Mouse (Mus musculus) ES-Bruce4 (cell line): Measurements from ENCODE around the gene Myog. TPM values are rescaled to one million over a fixed set of nuclear protein-coding genes. Genes with fewer than 3 reads are reported as not detected.

Source experiments
- H3K27ac ChIP-seq: 2 replicates; pipeline ENCODE4 v1.5.1; 2012; ENCODE audit warnings: low read length, inconsistent platforms; ENCODE audit not compliant: insufficient read depth
- H3K27me3 ChIP-seq: 2 replicates; pipeline ENCODE4 v1.6.1; 2012; ENCODE audit warnings: mild to moderate bottlenecking, low read length, inconsistent platforms; ENCODE audit not compliant: control insufficient read depth, poor library complexity, insufficient read depth, severe bottlenecking
- H3K36me3 ChIP-seq: 2 replicates; pipeline ENCODE4 v1.6.1; 2012; ENCODE audit warnings: inconsistent platforms, mild to moderate bottlenecking, low read length, moderate library complexity; ENCODE audit not compliant: control insufficient read depth, poor library complexity, insufficient read depth, severe bottlenecking
- H3K4me1 ChIP-seq: one replicate; pipeline ENCODE4 v1.8.1; 2011; ENCODE audit warnings: low read length; ENCODE audit not compliant: control insufficient read depth, insufficient read depth
- H3K4me3 ChIP-seq: 2 replicates; pipeline ENCODE4 v1.5.1; 2011; ENCODE audit warnings: low read depth, mild to moderate bottlenecking, low read length
- H3K9ac ChIP-seq: 2 replicates; pipeline ENCODE4 v1.6.1; 2012; ENCODE audit warnings: low read depth, mild to moderate bottlenecking, inconsistent platforms; ENCODE audit not compliant: poor library complexity, severe bottlenecking
- H3K9me3 ChIP-seq: replicated peaks from 2 replicates; pipeline ENCODE4 v1.6.1; 2012; ENCODE audit warnings: mild to moderate bottlenecking, low read length, inconsistent platforms; ENCODE audit not compliant: control insufficient read depth, poor library complexity, insufficient read depth, severe bottlenecking
- CTCF ChIP-seq: IDR thresholded peaks from one replicate; pipeline ENCODE4 v1.8.1; 2011; ENCODE audit warnings: low read depth, low read length
- EP300 ChIP-seq: IDR thresholded peaks from 2 replicates; pipeline ENCODE4 v1.6.1; 2011; ENCODE audit warnings: low read depth, low read length; ENCODE audit not compliant: insufficient read depth
- POLR2A ChIP-seq: IDR thresholded peaks from one replicate; pipeline ENCODE4 v1.8.1; 2011; ENCODE audit warnings: low read length; ENCODE audit not compliant: insufficient read depth
- polyA plus RNA-seq: library from polyadenylated mRNA; stranded (reverse); fragments of >200 nt; gene quantifications from 2 replicates; pipeline ENCODE4 v1.2.4, GENCODE M21; 2011; ENCODE audit warnings: low read depth; ENCODE audit not compliant: missing spikeins, insufficient read depth, insufficient read length

Gene Myog
- polyA plus RNA-seq, 1 experiment = not detected

DNA sequence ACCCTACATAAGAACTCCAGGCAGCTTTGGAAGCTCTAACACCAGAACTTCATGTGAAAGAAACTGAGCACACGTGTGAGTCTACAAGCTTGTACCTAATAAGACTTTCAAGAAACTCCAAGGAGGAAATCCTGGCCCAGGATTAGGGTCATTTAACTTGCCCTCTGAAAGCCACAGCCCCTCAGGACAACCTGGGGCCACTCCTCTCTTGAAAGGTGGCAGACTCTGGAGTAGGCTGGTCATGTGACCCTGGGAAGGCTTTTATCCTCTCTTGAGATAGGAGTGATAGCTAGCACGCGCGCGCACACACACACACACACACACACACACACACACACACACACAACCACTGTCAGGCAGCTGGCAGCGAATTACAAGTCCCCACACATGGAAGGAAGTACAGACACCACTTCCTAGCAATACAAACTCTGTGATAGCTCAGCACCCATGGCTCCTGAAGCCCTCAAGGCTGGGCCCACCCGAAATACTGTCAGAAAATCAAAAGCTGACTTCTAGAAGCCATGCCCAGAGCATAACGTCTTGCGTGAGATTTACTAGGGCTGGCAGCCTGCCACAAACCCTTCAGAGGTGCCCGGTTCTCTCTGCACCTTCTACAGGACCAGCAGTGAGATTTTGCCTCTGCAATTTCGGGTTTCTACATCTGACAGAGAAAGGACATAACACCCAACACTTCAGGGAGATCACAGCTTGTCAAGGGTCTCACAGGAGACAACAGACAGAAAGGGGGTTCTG, 47.3 kb downstream of the Myog start:
- no peak overlapping the region for H3K27ac ChIP-seq
- no peaks in the 10 kb centered on the region for H3K9me3 ChIP-seq
- H3K36me3 ChIP-seq = no peaks in the 10 kb centered on the region
- H3K4me1 ChIP-seq = no peaks in the 10 kb centered on the region
- no peak for TF ChIP-seq EP300
- no peak for TF ChIP-seq CTCF
- TF ChIP-seq POLR2A = no peak
- H3K4me3 ChIP-seq = no peak overlapping the region
- no peaks in the 10 kb centered on the region for H3K27me3 ChIP-seq
- no peak overlapping the region for H3K9ac ChIP-seq

DNA sequence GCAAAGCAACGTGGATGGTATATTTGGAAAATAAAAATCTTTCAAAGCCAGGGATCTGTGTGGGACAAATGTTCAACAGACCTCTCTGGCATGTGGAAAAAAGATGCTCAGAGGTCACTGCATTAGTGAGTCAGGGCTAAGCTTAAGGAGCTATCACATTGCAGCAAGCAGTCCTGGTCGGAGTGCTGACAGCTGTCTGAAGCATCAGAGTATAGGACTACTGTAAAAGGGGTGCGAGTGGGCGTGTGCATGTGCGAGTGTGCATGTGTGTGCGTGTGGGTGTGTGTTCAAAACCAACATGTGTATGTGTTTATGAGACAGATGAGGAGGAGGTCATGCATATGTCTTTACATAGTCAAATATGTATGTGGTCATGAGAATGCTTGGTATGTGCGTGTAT, 49.4 kb downstream of the Myog start:
- TF ChIP-seq CTCF (no peak), POLR2A (no peak), EP300 (no peak)
- Histone ChIP-seq H3K4me1 (no peaks in the 10 kb centered on the region), H3K9ac (no peak overlapping the region), H3K36me3 (no peaks in the 10 kb centered on the region), H3K4me3 (no peak overlapping the region), H3K27ac (no peak overlapping the region), H3K27me3 (no peaks in the 10 kb centered on the region), H3K9me3 (no peaks in the 10 kb centered on the region)

DNA sequence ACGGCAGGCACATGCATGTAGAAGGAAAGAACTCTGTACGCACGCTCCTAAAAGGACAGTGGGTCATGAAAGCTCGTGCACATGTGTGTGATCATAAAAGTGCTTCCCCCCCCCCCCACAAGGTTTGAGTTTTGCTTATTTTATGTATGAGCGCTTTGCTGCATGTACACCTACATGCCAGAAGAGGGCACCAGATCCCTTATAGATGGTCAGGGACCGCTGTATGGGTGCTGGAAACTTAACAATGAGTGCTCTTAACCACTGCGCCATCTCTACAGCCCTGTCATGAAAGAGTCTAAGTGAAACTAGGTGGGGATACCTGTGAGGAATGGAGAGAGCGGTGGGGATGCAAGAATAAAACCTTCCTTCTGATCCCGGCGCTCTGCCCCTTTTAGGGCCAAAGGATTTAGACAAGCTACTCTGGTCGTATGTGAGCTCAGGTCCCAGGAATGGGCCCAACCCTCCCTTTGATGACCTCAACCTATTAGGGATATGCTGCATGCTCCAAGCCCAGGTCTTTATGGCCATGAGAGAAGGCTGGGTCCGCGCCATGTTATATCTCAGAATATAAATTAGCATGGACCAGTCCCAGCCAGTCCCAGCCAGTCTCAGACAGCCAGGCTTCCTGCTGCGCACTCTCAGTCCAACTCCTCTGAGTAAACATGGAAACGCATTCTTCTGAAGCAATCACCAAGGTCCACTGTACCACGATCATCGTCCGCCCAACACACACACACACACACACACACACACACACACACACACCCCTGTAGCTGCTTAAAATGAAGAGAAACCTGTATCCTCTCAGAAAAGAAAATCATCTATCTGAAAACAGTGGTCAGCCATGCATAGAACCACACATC, 50.2 kb downstream of the Myog start:
- no peaks in the 10 kb centered on the region for H3K4me1 ChIP-seq
- no peaks in the 10 kb centered on the region for H3K9me3 ChIP-seq
- no peaks in the 10 kb centered on the region for H3K36me3 ChIP-seq
- no peak for TF ChIP-seq POLR2A
- no peak for TF ChIP-seq EP300
- peak; percentile 33 for TF ChIP-seq CTCF
- H3K9ac ChIP-seq = no peak overlapping the region
- no peak overlapping the region for H3K4me3 ChIP-seq
- H3K27me3 ChIP-seq = no peaks in the 10 kb centered on the region
- no peak overlapping the region for H3K27ac ChIP-seq

GRCm38 (mm10) chr1:134341641-134342277, 52.0 kb downstream of the Myog start:
- Histone ChIP-seq H3K27ac (no peak overlapping the region), H3K36me3 (0 out of 2 replicates have a peak, but pooled peaks cover 5% of the 10 kb centered on the region), H3K9me3 (no peaks in the 10 kb centered on the region), H3K27me3 (no peaks in the 10 kb centered on the region), H3K4me1 (no peaks in the 10 kb centered on the region), H3K9ac (no peak overlapping the region), H3K4me3 (no peak overlapping the region)
- TF ChIP-seq EP300 = no peak
- no peak for TF ChIP-seq CTCF
- no peak for TF ChIP-seq POLR2A

Other genes starting within 250 kb of the Myog start
- 109 and 112 TPM in 2 replicates for gene Btg2, start 210.9 kb upstream of the Myog start, polyA plus RNA-seq
- gene Chit1, start 178.7 kb upstream of the Myog start, polyA plus RNA-seq = not detected in 2 replicates
- gene Chil1, start 107.8 kb upstream of the Myog start, polyA plus RNA-seq = 1.3 and 1.8 TPM in 2 replicates
- gene Mybph, start 96.5 kb upstream of the Myog start, polyA plus RNA-seq = not detected in 2 replicates
- gene Adora1, start 54.6 kb upstream of the Myog start, polyA plus RNA-seq = 0.18 TPM in 1 of 2 replicates, not detected in the other
- gene Ppfia4, start 42.9 kb downstream of the Myog start, polyA plus RNA-seq = 8.8 and 11.0 TPM in 2 replicates
- 105 and 110 TPM in 2 replicates for gene Tmem183a, start 72.0 kb downstream of the Myog start, polyA plus RNA-seq
- not detected in 2 replicates for gene 4933406M09Rik, start 96.0 kb downstream of the Myog start, polyA plus RNA-seq
- 70.8 and 81.3 TPM in 2 replicates for gene Cyb5r1, start 115.6 kb downstream of the Myog start, polyA plus RNA-seq
- 118 and 119 TPM in 2 replicates for gene Adipor1, start 125.4 kb downstream of the Myog start, polyA plus RNA-seq
- 42.9 and 46.5 TPM in 2 replicates for gene Klhl12, start 165.5 kb downstream of the Myog start, polyA plus RNA-seq
- 21.8 and 22.7 TPM in 2 replicates for gene Rabif, start 204.7 kb downstream of the Myog start, polyA plus RNA-seq